Mouse (Mus musculus) megakaryocyte, embryonic 14.5 days (primary cell): ENCODE results near the gene Gcgr.

ENCODE experiments used
- FLI1 ChIP-seq: IDR thresholded peaks from 2 replicates; pipeline ENCODE4 v1.6.1; 2012; ENCODE audit warnings: low read length, inconsistent platforms, mixed read lengths
- GATA1 ChIP-seq: IDR thresholded peaks from 3 replicates; pipeline ENCODE4 v1.6.1; 2012; ENCODE audit warnings: mixed read lengths, low read length, inconsistent platforms, borderline replicate concordance

DNA sequence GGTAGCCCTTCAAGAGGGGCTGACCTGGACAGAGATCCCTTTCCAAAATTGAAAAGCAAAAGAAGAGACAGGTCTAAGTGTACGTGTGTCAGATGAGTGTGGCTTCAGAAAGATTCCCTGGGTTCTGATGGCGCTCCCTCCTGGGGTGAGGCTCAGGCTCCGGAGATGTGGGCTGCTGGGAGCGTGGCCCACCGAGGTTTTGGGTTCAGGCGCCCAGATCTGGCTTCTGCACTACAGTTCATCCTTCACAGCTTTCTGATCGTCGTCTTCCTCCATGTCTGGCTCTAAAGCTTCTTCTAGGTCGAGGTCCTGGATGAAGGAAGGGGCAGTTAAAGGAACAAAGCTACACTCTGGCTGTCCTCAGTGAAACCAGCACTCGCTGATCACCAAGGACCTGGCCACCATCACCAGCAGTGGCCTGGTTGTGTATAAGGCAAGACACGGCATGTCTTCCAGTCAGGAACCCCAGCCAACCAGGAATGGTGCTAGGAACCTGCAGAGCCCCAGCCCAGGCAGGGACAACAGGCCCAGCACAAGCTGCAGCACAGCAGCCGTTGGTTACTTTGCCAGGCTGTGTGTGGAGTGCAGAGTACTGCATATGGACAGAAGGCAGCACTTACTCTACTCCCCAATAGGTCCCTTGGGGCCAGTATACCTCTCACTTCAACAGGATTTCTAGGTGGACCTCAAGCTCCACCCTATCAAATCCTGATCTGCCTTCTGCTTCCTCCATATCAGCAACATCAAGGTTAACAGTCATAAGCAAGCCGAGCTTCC lies 30.6 kb downstream of the Gcgr start:
- TF ChIP-seq GATA1 (no peak), FLI1 (no peak)
